Mouse (Mus musculus) R1 (cell line): ENCODE measurements around the gene Mtus2.

Source experiments
- DNase-seq: peaks from one replicate; pipeline ENCODE4 v3.0.0-alpha.2; 2018; ENCODE audit warnings: low read depth, low spot score

Gene Mtus2

GRCm38 (mm10) chr5:147957592-147958271, 612 bp downstream of the Mtus2 start:
- peak; percentile 93 for DNase-seq

- no peak for DNase-seq
Observed at GRCm38 (mm10) chr5:147958552-147958951, 1.4 kb downstream of the Mtus2 start.

- no peak for DNase-seq
Observed at GRCm38 (mm10) chr5:147959088-147959487, 2.0 kb downstream of the Mtus2 start.

GRCm38 (mm10) chr5:147960793-147961192, 3.7 kb downstream of the Mtus2 start:
- peak; percentile 75 for DNase-seq

- no peak for DNase-seq
Observed at GRCm38 (mm10) chr5:147963820-147964580, 6.9 kb downstream of the Mtus2 start.

GRCm38 (mm10) chr5:147964776-147965175, 7.7 kb downstream of the Mtus2 start:
- peak; percentile 72 for DNase-seq

GRCm38 (mm10) chr5:147966646-147967045, 9.5 kb downstream of the Mtus2 start:
- no peak for DNase-seq

- DNase-seq, result no peak
Observed at GRCm38 (mm10) chr5:147969566-147969965, 12.4 kb downstream of the Mtus2 start.

GRCm38 (mm10) chr5:147976001-147976400, 18.9 kb downstream of the Mtus2 start:
- peak; percentile 80 for DNase-seq

GRCm38 (mm10) chr5:147980606-147981005, 23.5 kb downstream of the Mtus2 start:
- DNase-seq, result no peak

- peak; percentile 29 for DNase-seq
Observed at GRCm38 (mm10) chr5:147990289-147990688, 33.2 kb downstream of the Mtus2 start.

GRCm38 (mm10) chr5:147990775-147991174, 33.7 kb downstream of the Mtus2 start:
- DNase-seq, result peak; percentile 36

GRCm38 (mm10) chr5:147992581-147993378, 35.7 kb downstream of the Mtus2 start:
- DNase-seq, result peak; percentile 74

GRCm38 (mm10) chr5:148005263-148005662, 48.1 kb downstream of the Mtus2 start:
- DNase-seq, result peak; percentile 80

GRCm38 (mm10) chr5:148012156-148012555, 55.0 kb downstream of the Mtus2 start:
- peak; percentile 85 for DNase-seq

GRCm38 (mm10) chr5:148014133-148014854, 57.2 kb downstream of the Mtus2 start:
- DNase-seq, result no peak

- DNase-seq, result no peak
Observed at GRCm38 (mm10) chr5:148015383-148015782, 58.3 kb downstream of the Mtus2 start.

GRCm38 (mm10) chr5:148017371-148017770, 60.3 kb downstream of the Mtus2 start:
- DNase-seq, result no peak

- DNase-seq, result no peak
Observed at GRCm38 (mm10) chr5:148022784-148023183, 65.7 kb downstream of the Mtus2 start.

GRCm38 (mm10) chr5:148026401-148027349, 69.6 kb downstream of the Mtus2 start:
- peak; percentile 91 for DNase-seq
